Mouse (Mus musculus) mature B cell (primary cell): Measurements from ENCODE around the gene Ppp1r12b.
"Not testable (repeated sequence)": the region's sequence is repeated elsewhere in the genome, so short reads cannot be mapped to it uniquely, and the experiment has no call there.

Source experiments
- in situ Hi-C: fragments of 300-500 bp; cut with MboI; formaldehyde crosslinking; loops from 2 replicates; pipeline ENCODE4 v1.14.3; 2019

Ppp1r12b gene

GRCm38 (mm10) chr1:134851211-134851610 is 104.5 kb downstream of the Ppp1r12b start:
- in situ Hi-C loops, result no loop called here

- in situ Hi-C loops, result no loop called here
Observed at GRCm38 (mm10) chr1:134850361-134850760, 105.4 kb downstream of the Ppp1r12b start.

GRCm38 (mm10) chr1:134847851-134848250 is 107.9 kb downstream of the Ppp1r12b start:
- in situ Hi-C loops, result no loop called here

- in situ Hi-C loops, result no loop called here
Observed at GRCm38 (mm10) chr1:134846295-134846988, 109.3 kb downstream of the Ppp1r12b start.

- in situ Hi-C loops, result no loop called here
Observed at GRCm38 (mm10) chr1:134843369-134843768, 112.4 kb downstream of the Ppp1r12b start.

- in situ Hi-C loops, result no loop called here
Observed at GRCm38 (mm10) chr1:134836909-134837480, 118.7 kb downstream of the Ppp1r12b start.

- in situ Hi-C loops, result not testable (repeated sequence)
Observed at GRCm38 (mm10) chr1:134830881-134831280, 124.9 kb downstream of the Ppp1r12b start.

- in situ Hi-C loops, result no loop called here
Observed at GRCm38 (mm10) chr1:134829635-134830034, 126.1 kb downstream of the Ppp1r12b start.

GRCm38 (mm10) chr1:134824896-134825295 is 130.8 kb downstream of the Ppp1r12b start:
- in situ Hi-C loops, result no loop called here

GRCm38 (mm10) chr1:134823842-134824241 is 131.9 kb downstream of the Ppp1r12b start:
- in situ Hi-C loops, result no loop called here

GRCm38 (mm10) chr1:134823323-134823722 is 132.4 kb downstream of the Ppp1r12b start:
- in situ Hi-C loops, result no loop called here

- in situ Hi-C loops, result no loop called here
Observed at GRCm38 (mm10) chr1:134820882-134821281, 134.9 kb downstream of the Ppp1r12b start.

GRCm38 (mm10) chr1:134819196-134819595 is 136.5 kb downstream of the Ppp1r12b start:
- in situ Hi-C loops, result no loop called here

- in situ Hi-C loops, result no loop called here
Observed at GRCm38 (mm10) chr1:134818716-134819115, 137.0 kb downstream of the Ppp1r12b start.

- in situ Hi-C loops, result no loop called here
Observed at GRCm38 (mm10) chr1:134817916-134818595, 137.7 kb downstream of the Ppp1r12b start.

- in situ Hi-C loops, result no loop called here
Observed at GRCm38 (mm10) chr1:134817120-134817519, 138.6 kb downstream of the Ppp1r12b start.

- in situ Hi-C loops, result no loop called here
Observed at GRCm38 (mm10) chr1:134816617-134817016, 139.1 kb downstream of the Ppp1r12b start.

GRCm38 (mm10) chr1:134815748-134816147 is 140.0 kb downstream of the Ppp1r12b start:
- in situ Hi-C loops, result no loop called here

- in situ Hi-C loops, result no loop called here
Observed at GRCm38 (mm10) chr1:134805471-134805870, 150.3 kb downstream of the Ppp1r12b start.

- in situ Hi-C loops, result no loop called here
Observed at GRCm38 (mm10) chr1:134804373-134804772, 151.4 kb downstream of the Ppp1r12b start.

- in situ Hi-C loops, result no loop called here
Observed at GRCm38 (mm10) chr1:134803286-134804117, 152.2 kb downstream of the Ppp1r12b start.

- in situ Hi-C loops, result no loop called here
Observed at GRCm38 (mm10) chr1:134801758-134802157, 154.0 kb downstream of the Ppp1r12b start.
